Mouse (Mus musculus) kidney, postnatal 10 days (tissue): ENCODE measurements at regions not wholly inside any gene's neighbourhood (a gene's known extent, or its start where the extent isn't known, plus 50 kb on each side); places are given as distances from the start of the nearest gene placed in this dataset.
"Not testable (repeated sequence)": the region's sequence is repeated elsewhere in the genome, so short reads cannot be mapped to it uniquely, and the experiment has no call there.

Experiments
- DNase-seq: peaks from one replicate; pipeline ENCODE4 v3.0.0; 2021; ENCODE audit warnings: mixed read lengths

- no peak for DNase-seq
These were observed 943.7 kb upstream of the Prmt6 start for GRCm38 (mm10) chr3:111194541-111194940.

GRCm38 (mm10) chr3:111166698-111167097, 915.9 kb upstream of the Prmt6 start:
- no peak for DNase-seq

GRCm38 (mm10) chr3:111141196-111141595, 890.4 kb upstream of the Prmt6 start:
- DNase-seq = not testable (repeated sequence)

GRCm38 (mm10) chr3:111108982-111109381, 858.2 kb upstream of the Prmt6 start:
- no peak for DNase-seq

DNA sequence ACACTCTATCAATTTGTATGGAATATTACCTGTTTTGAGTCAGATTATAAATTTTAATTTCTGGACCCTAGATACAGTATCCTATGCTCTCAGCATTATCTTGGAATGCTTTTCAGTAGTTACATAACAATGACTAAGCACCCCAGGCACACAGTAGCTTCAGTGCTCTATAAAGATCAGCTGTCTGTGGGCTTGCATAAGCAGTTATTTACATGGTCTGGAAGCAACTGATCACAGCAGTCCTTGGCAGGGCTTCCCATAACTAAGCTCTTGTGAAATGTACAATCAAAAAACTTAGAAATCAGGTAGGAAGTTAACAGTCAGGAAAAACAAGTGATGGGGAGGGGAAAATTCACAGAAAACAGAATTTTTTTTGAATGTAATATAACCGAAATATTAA, 851.8 kb upstream of the Prmt6 start:
- no peak for DNase-seq

- DNase-seq = no peak
These were observed 823.5 kb upstream of the Prmt6 start for GRCm38 (mm10) chr3:111074311-111074710.

DNA sequence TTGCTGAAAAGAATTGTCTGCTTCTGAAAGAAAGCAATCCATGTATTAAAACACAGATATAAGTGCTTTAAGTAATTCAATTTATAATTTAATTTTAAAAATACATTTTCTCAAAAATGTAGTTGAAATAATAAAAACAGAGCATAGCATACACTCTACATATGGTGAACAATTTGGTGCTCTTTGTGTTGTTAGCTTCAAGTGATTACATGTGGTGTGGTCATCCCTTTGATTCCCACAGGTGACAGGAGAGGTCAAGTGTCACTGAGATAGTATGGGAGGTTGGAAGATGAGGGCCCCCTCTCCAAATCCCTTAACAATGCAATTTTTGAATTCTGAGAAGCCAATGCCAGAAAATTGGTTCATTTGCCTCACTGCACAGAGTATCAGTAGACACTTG, 819.5 kb upstream of the Prmt6 start:
- DNase-seq = no peak

GRCm38 (mm10) chr3:111069843-111070242, 819.0 kb upstream of the Prmt6 start:
- DNase-seq = no peak

DNA sequence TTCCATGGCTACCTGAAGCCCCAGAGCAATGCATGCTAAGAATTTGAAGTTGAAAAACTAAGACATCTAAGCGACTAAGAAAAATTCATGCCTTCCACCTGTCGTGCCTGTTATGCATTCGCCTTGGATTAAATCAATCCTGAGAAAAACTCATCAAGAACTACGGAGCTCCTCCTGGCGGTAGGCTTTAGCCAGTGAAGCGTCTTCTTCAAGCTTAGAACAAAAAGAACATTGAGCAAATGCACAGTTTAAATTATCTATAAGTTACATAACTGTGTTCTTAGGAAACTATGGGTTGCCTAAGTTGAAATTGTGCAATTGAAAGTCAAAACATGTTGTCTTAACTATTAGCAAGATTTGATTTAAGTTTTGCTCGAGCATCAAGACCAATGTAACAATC, 818.4 kb upstream of the Prmt6 start:
- peak; percentile 47 for DNase-seq

DNA sequence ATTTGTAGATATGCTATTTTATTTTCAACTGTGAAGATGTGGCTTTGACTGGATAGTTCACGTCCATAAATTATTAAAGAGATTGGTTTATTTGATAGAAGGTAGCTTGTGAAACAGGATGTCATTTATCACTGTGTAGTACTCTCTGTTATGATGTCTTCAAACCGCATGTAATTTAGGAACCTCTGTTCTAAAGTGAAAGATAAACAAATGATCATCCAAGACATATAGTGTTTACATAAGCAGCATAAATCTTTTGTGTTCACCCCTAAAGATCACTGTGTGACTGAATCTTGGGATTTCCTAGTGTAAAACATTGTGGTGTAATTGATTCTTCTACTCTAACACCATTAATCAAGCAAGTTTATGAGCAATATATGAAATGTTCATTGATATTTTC, 798.8 kb upstream of the Prmt6 start:
- no peak for DNase-seq
